Mouse (Mus musculus) lung, embryonic 15.5 days (tissue): Measurements from ENCODE around the gene Col7a1. TPM values are rescaled to one million over a fixed set of nuclear protein-coding genes. Genes with fewer than 3 reads are reported as not detected.
A peak's percentile ranks its signal among the peaks of the same experiment; 100 is the strongest.

Source experiments
- ATAC-seq: fragments of 200-750 bp; cut with Nextera tagmentation; 2 replicates; pipeline ENCODE4 v1.8.0; 2017; ENCODE audit warnings: moderate number of reproducible peaks, borderline replicate concordance; ENCODE audit not compliant: low FRiP score, low TSS enrichment; ENCODE audit errors: extremely low read depth
- H3K27ac ChIP-seq: fragments of 300-500 bp; sonication (generic); 2 replicates; pipeline ENCODE4 v1.5.1; 2015; ENCODE audit warnings: moderate library complexity, mild to moderate bottlenecking, inconsistent platforms
- H3K27me3 ChIP-seq: fragments of 300-500 bp; sonication (generic); 2 replicates; pipeline ENCODE4 v1.6.1; 2015; ENCODE audit warnings: inconsistent platforms
- H3K36me3 ChIP-seq: fragments of 300-500 bp; sonication (generic); 2 replicates; pipeline ENCODE4 v1.6.1; 2015; ENCODE audit warnings: inconsistent platforms
- H3K4me1 ChIP-seq: fragments of 300-500 bp; sonication (generic); 2 replicates; pipeline ENCODE4 v1.6.1; 2015; ENCODE audit warnings: inconsistent platforms
- H3K4me2 ChIP-seq: fragments of 300-500 bp; sonication (generic); 2 replicates; pipeline ENCODE4 v1.6.1; 2015; ENCODE audit warnings: inconsistent platforms, mild to moderate bottlenecking, moderate library complexity
- H3K4me3 ChIP-seq: fragments of 300-500 bp; sonication (generic); 2 replicates; pipeline ENCODE4 v1.5.1; 2015; ENCODE audit warnings: mild to moderate bottlenecking, inconsistent platforms
- H3K9ac ChIP-seq: fragments of 300-500 bp; sonication (generic); 2 replicates; pipeline ENCODE4 v1.6.1; 2015; ENCODE audit warnings: inconsistent platforms
- H3K9me3 ChIP-seq: fragments of 300-500 bp; sonication (generic); 2 replicates; pipeline ENCODE4 v1.6.1; 2016; ENCODE audit warnings: inconsistent platforms
- WGBS: fragments of 180-500 bp; shearing (Covaris S2); methylation state at CpG from one replicate; pipeline ENCODE4 v1.1.7; 2015; 5-methylcytosine and 5-hydroxymethylcytosine counted together
- polyA plus RNA-seq: library from polyadenylated mRNA; unstranded; fragments of >200 nt; fragmentation: Nextera tagmentation; extraction: Ambion mirVana; gene quantifications from 2 replicates; pipeline ENCODE4 v1.2.1, GENCODE M21; 2015

Col7a1 gene
- polyA plus RNA-seq, 1 experiment from 2014 or later: 1.0 TPM

GRCm38 (mm10) chr9:109007025-109007780 lies 53.8 kb downstream of the Col7a1 start:
- ATAC-seq: no peak
- H3K4me1 ChIP-seq: no peaks in the 10 kb centered on the region
- no peak overlapping the region for H3K4me2 ChIP-seq
- H3K27me3 ChIP-seq: no peaks in the 10 kb centered on the region
- no peak overlapping the region for H3K4me3 ChIP-seq
- H3K36me3 ChIP-seq: no peaks in the 10 kb centered on the region
- H3K9ac ChIP-seq: no peak overlapping the region
- no peaks in the 10 kb centered on the region for H3K9me3 ChIP-seq
- WGBS: 75% methylated on average over 21 of the region's 21 CpGs
- no peak overlapping the region for H3K27ac ChIP-seq

GRCm38 (mm10) chr9:109008081-109008480 lies 54.7 kb downstream of the Col7a1 start:
- H3K9ac ChIP-seq: no peak overlapping the region
- WGBS: 81% methylated on average over 9 of the region's 9 CpGs

GRCm38 (mm10) chr9:109008994-109009635 lies 55.7 kb downstream of the Col7a1 start:
- Histone ChIP-seq H3K27me3 (no peaks in the 10 kb centered on the region), H3K9me3 (no peaks in the 10 kb centered on the region), H3K9ac (no peak overlapping the region), H3K27ac (no peak overlapping the region), H3K36me3 (no peaks in the 10 kb centered on the region), H3K4me3 (no peak overlapping the region), H3K4me1 (no peaks in the 10 kb centered on the region), H3K4me2 (no peak overlapping the region)
- WGBS: 62% methylated on average over 9 of the region's 10 CpGs
- no peak for ATAC-seq

More at GRCm38 (mm10) chr9:109008081-109008480, 54.7 kb downstream of the Col7a1 start:
- Histone ChIP-seq H3K4me1 (no peaks in the 10 kb centered on the region), H3K27me3 (no peaks in the 10 kb centered on the region), H3K4me2 (no peak overlapping the region), H3K4me3 (no peak overlapping the region), H3K27ac (no peak overlapping the region), H3K9me3 (no peaks in the 10 kb centered on the region), H3K36me3 (no peaks in the 10 kb centered on the region)
- ATAC-seq: no peak

GRCm38 (mm10) chr9:109009636-109010315 lies 56.4 kb downstream of the Col7a1 start:
- H3K36me3 ChIP-seq: no peaks in the 10 kb centered on the region
- no peak overlapping the region for H3K9ac ChIP-seq
- peak; percentile 21; the same call in 1 of the 2 replicates for ATAC-seq
- H3K27ac ChIP-seq: no peak overlapping the region
- no peaks in the 10 kb centered on the region for H3K27me3 ChIP-seq
- H3K4me2 ChIP-seq: no peak overlapping the region
- H3K4me3 ChIP-seq: no peak overlapping the region
- 44% methylated on average over 17 of the region's 17 CpGs for WGBS
- no peaks in the 10 kb centered on the region for H3K9me3 ChIP-seq
- H3K4me1 ChIP-seq: no peaks in the 10 kb centered on the region

GRCm38 (mm10) chr9:109010316-109010690 lies 56.9 kb downstream of the Col7a1 start:
- Histone ChIP-seq H3K4me1 (no peaks in the 10 kb centered on the region), H3K4me3 (no peak overlapping the region), H3K36me3 (no peaks in the 10 kb centered on the region), H3K9ac (no peak overlapping the region), H3K4me2 (no peak overlapping the region), H3K27ac (no peak overlapping the region), H3K9me3 (no peaks in the 10 kb centered on the region), H3K27me3 (no peaks in the 10 kb centered on the region)
- WGBS: 76% methylated on average over 14 of the region's 14 CpGs
- no peak for ATAC-seq

- H3K36me3 ChIP-seq: no peaks in the 10 kb centered on the region
- H3K4me2 ChIP-seq: no peak overlapping the region
- no peaks in the 10 kb centered on the region for H3K4me1 ChIP-seq
- ATAC-seq: no peak
- no peaks in the 10 kb centered on the region for H3K27me3 ChIP-seq
- H3K9me3 ChIP-seq: no peaks in the 10 kb centered on the region
- no peak overlapping the region for H3K9ac ChIP-seq
- no peak overlapping the region for H3K27ac ChIP-seq
- WGBS: 49% methylated on average over 8 of the region's 8 CpGs
- no peak overlapping the region for H3K4me3 ChIP-seq
Observed at GRCm38 (mm10) chr9:109015397-109015796, 62.0 kb downstream of the Col7a1 start.

- Histone ChIP-seq H3K9ac (no peak overlapping the region), H3K4me2 (no peak overlapping the region), H3K27me3 (no peaks in the 10 kb centered on the region), H3K9me3 (no peaks in the 10 kb centered on the region), H3K4me1 (no peaks in the 10 kb centered on the region), H3K36me3 (no peaks in the 10 kb centered on the region), H3K27ac (no peak overlapping the region), H3K4me3 (no peak overlapping the region)
- ATAC-seq: no peak
- 43% methylated on average over 11 of the region's 11 CpGs for WGBS
Observed at GRCm38 (mm10) chr9:109016973-109017604, 63.7 kb downstream of the Col7a1 start.

GRCm38 (mm10) chr9:109021428-109021827 lies 68.0 kb downstream of the Col7a1 start:
- Histone ChIP-seq H3K4me2 (no peak overlapping the region), H3K4me1 (no peaks in the 10 kb centered on the region), H3K4me3 (no peak overlapping the region), H3K27me3 (no peaks in the 10 kb centered on the region), H3K36me3 (no peaks in the 10 kb centered on the region), H3K9me3 (no peaks in the 10 kb centered on the region), H3K9ac (no peak overlapping the region), H3K27ac (no peak overlapping the region)
- ATAC-seq: no peak
- WGBS: 75% methylated on average over 4 of the region's 4 CpGs

- Histone ChIP-seq H3K27ac (no peak overlapping the region), H3K27me3 (no peaks in the 10 kb centered on the region), H3K9ac (no peak overlapping the region), H3K9me3 (no peaks in the 10 kb centered on the region), H3K4me3 (no peak overlapping the region), H3K36me3 (no peaks in the 10 kb centered on the region), H3K4me1 (no peaks in the 10 kb centered on the region), H3K4me2 (no peak overlapping the region)
- no peak for ATAC-seq
- 80% methylated on average over 17 of the region's 17 CpGs for WGBS
Observed at GRCm38 (mm10) chr9:109022866-109023685, 69.7 kb downstream of the Col7a1 start.

GRCm38 (mm10) chr9:109027521-109027920 lies 74.1 kb downstream of the Col7a1 start:
- ATAC-seq: no peak
- Histone ChIP-seq H3K9ac (no peak overlapping the region), H3K4me2 (no peak overlapping the region), H3K36me3 (no peaks in the 10 kb centered on the region), H3K4me3 (no peak overlapping the region), H3K4me1 (no peaks in the 10 kb centered on the region), H3K27me3 (no peaks in the 10 kb centered on the region), H3K27ac (no peak overlapping the region), H3K9me3 (no peaks in the 10 kb centered on the region)
- WGBS: 71% methylated on average over 8 of the region's 8 CpGs

GRCm38 (mm10) chr9:109028421-109028820 lies 75.0 kb downstream of the Col7a1 start:
- Histone ChIP-seq H3K4me3 (no peak overlapping the region), H3K4me1 (no peaks in the 10 kb centered on the region), H3K27ac (no peak overlapping the region), H3K36me3 (no peaks in the 10 kb centered on the region), H3K27me3 (no peaks in the 10 kb centered on the region), H3K9me3 (no peaks in the 10 kb centered on the region), H3K9ac (no peak overlapping the region), H3K4me2 (no peak overlapping the region)
- 80% methylated on average over 3 of the region's 3 CpGs for WGBS
- ATAC-seq: no peak
